Mouse (Mus musculus) liver, embryonic 14.5 days (tissue): ENCODE results near the gene Spg7.

Source experiments
- CTCF ChIP-seq: IDR thresholded peaks from 2 replicates; pipeline ENCODE4 v1.5.1; 2016; ENCODE audit warnings: antibody characterized with exemption, low read depth, control low read depth
- EP300 ChIP-seq: IDR thresholded peaks from 2 replicates; pipeline ENCODE4 v1.6.1; 2016; ENCODE audit warnings: antibody characterized with exemption, low read depth

- TF ChIP-seq CTCF (peak; percentile 62), EP300 (no peak)
These were observed 82.5 kb downstream of the Spg7 start for GRCm38 (mm10) chr8:123145279-123145678.
